Mouse (Mus musculus) liver, postnatal 0 days (tissue): ENCODE data around the gene Eif3l.

Source experiments
- CTCF ChIP-seq: sonication (generic); IDR thresholded peaks from 2 replicates; pipeline ENCODE4 v1.5.1; 2016; ENCODE audit warnings: antibody characterized with exemption, low read depth
- EP300 ChIP-seq: IDR thresholded peaks from 2 replicates; pipeline ENCODE4 v1.6.1; 2016; ENCODE audit warnings: antibody characterized with exemption, low read depth, mild to moderate bottlenecking

- TF ChIP-seq EP300 (no peak), CTCF (no peak)
Measured at GRCm38 (mm10) chr15:79111774-79112173, 36.8 kb downstream of the Eif3l start.
